Mouse (Mus musculus) myocyte (in vitro differentiated cells): ENCODE results near the gene 2700049A03Rik.

Experiments
- E2F4 ChIP-seq: IDR thresholded peaks from one replicate; pipeline ENCODE4 v1.6.1; 2011; ENCODE audit warnings: mild to moderate bottlenecking, control low read depth, moderate library complexity; ENCODE audit not compliant: insufficient read depth
- MYOD1 ChIP-seq, 3 experiments: IDR thresholded peaks; one replicate each; pipeline ENCODE4 v1.6.1; 2011; ENCODE audit warnings: control low read depth in 2 of 3, low read depth in 2 of 3, mild to moderate bottlenecking in 2 of 3, moderate library complexity in 1 of 3; ENCODE audit not compliant: insufficient read length in 2 of 3, control insufficient read depth in 1 of 3
- POLR2A ChIP-seq: IDR thresholded peaks from one replicate; pipeline ENCODE4 v1.6.1; 2011; ENCODE audit warnings: low read depth, mild to moderate bottlenecking, control low read depth, moderate library complexity; ENCODE audit not compliant: insufficient read length
- REST ChIP-seq: IDR thresholded peaks from one replicate; pipeline ENCODE4 v1.6.1; 2011; ENCODE audit warnings: mild to moderate bottlenecking, control low read depth, moderate library complexity; ENCODE audit not compliant: insufficient read depth, insufficient read length
- SRF ChIP-seq: IDR thresholded peaks from one replicate; pipeline ENCODE4 v1.6.1; 2011; ENCODE audit warnings: low read depth; ENCODE audit not compliant: control insufficient read depth, insufficient read length
- TCF3 ChIP-seq: IDR thresholded peaks from one replicate; pipeline ENCODE4 v1.6.1; 2011; ENCODE audit warnings: low read depth, control low read depth; ENCODE audit not compliant: insufficient read length
- USF1 ChIP-seq: IDR thresholded peaks from one replicate; pipeline ENCODE4 v1.6.1; 2011; ENCODE audit warnings: low read depth, mild to moderate bottlenecking, control low read depth, moderate library complexity

DNA sequence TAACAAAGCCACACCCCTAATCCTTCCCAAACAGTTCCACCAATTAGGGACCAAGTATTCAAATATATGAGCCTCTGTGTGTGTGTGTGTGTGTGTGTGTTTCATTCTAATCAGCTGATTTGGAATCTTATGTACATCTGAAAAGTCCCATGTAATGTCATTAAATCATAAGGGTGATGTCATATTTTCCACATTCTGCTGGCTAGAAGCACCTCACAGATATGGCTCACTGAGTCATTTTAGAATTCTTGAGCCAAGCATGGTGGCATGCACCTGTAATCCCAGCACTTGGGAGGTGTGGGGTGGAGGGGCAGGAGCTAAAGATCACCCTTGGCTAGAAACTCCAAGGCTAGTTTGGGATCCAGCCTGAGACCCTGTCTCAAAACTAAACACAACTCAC is 148.8 kb downstream of the 2700049A03Rik start:
- TF ChIP-seq REST (no peak), USF1 (no peak), SRF (no peak), TCF3 (no peak), POLR2A (no peak), MYOD1 (IDR thresholded peaks at IDR 0.05; ENCODE audit: control insufficient read depth in 1 of 3, insufficient read length in 2 of 3, low read depth in 2 of 3) (no peak), E2F4 (no peak)
